Mouse (Mus musculus) ES-E14 (cell line): ENCODE data around the gene Nol4l.

Experiments
- CHD2 ChIP-seq: IDR thresholded peaks from 2 replicates; pipeline ENCODE4 v1.6.1; 2014; ENCODE audit warnings: mild to moderate bottlenecking, low read depth, low read length, inconsistent platforms
- HCFC1 ChIP-seq: IDR thresholded peaks from 2 replicates; pipeline ENCODE4 v1.6.1; 2012; ENCODE audit warnings: low read length, inconsistent platforms, borderline replicate concordance; ENCODE audit not compliant: insufficient read depth
- MAFK ChIP-seq: IDR thresholded peaks from 2 replicates; pipeline ENCODE4 v1.6.1; 2014; ENCODE audit warnings: mild to moderate bottlenecking, low read depth, low read length, inconsistent platforms; ENCODE audit not compliant: insufficient read depth
- ZC3H11A ChIP-seq: IDR thresholded peaks from 2 replicates; pipeline ENCODE4 v1.6.1; 2012; ENCODE audit warnings: low read depth, mild to moderate bottlenecking, inconsistent platforms, low read length, borderline replicate concordance

GRCm38 (mm10) chr2:153526850-153527530, 2.8 kb downstream of the Nol4l start:
- TF ChIP-seq ZC3H11A (no peak), MAFK (no peak), CHD2 (no peak), HCFC1 (no peak)
